Mouse (Mus musculus): ENCODE measurements around the gene Moxd2.

Moxd2 gene

GRCm38 (mm10) chr6:40887394-40887793, at the start of gene Moxd2:
Moxd2 (minus strand) TSS chr6:40887494.
- DNase-seq, result no peak

GRCm38 (mm10) chr6:40919954-40920353, 32.7 kb upstream of the Moxd2 start:
- DNase-seq, result no peak

GRCm38 (mm10) chr6:40900287-40900686, 13.0 kb upstream of the Moxd2 start, which contains the start of gene Prss58:
Prss58 (minus strand) TSS chr6:40900387.
- DNase-seq, result no peak

- DNase-seq, result no peak
Measured at GRCm38 (mm10) chr6:40894716-40895115, 7.4 kb upstream of the Moxd2 start.

GRCm38 (mm10) chr6:40893577-40893976, 6.3 kb upstream of the Moxd2 start:
- no peak for DNase-seq

- DNase-seq, result no peak
Measured at GRCm38 (mm10) chr6:40891754-40892153, 4.5 kb upstream of the Moxd2 start.

GRCm38 (mm10) chr6:40890973-40891372, 3.7 kb upstream of the Moxd2 start:
- no peak for DNase-seq

- DNase-seq, result no peak
Measured at GRCm38 (mm10) chr6:40845283-40845682, 42.0 kb downstream of the Moxd2 start.
